Mouse (Mus musculus) activated CD4-positive, CD25-positive, alpha-beta regulatory T cell (primary cell): ENCODE measurements around the gene Serpinb5. TPM values are rescaled to one million over a fixed set of nuclear protein-coding genes. Genes with fewer than 3 reads are reported as not detected.

ENCODE experiments used
- polyA plus RNA-seq, 2 experiments: library from polyadenylated mRNA; unstranded; fragments of 100-300 nt; shearing (Covaris generic); gene quantifications; one replicate each; pipeline ENCODE4 v1.2.1; 2017

The Serpinb5 gene
- not detected for polyA plus RNA-seq

DNA sequence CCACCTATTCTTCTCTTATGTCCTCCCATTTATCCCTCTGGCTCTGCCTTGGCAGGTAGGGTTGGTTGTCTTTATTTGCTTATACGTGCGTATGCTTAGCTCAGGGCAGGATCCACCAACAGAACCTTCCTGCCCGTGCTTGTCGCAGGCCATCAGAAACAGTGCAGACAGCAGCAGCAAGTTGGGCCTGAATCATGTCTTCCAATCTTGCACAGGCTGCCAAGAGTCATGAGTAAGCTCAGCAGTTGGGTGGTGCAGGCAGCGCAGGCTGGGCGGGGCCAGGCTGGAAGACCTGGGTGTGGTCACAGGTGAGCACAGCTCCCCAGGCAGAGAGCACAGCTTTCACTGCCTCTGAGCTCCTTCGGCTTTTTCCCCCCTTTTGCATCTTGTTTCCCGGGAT is at the start of gene Serpinb5:
Serpinb5 (plus strand) TSS at position 327 of the 400 bp plus-strand sequence.

Other genes starting within 250 kb of the Serpinb5 start
- gene Bcl2, start 146.9 kb upstream of the Serpinb5 start, polyA plus RNA-seq: 100 to 1,000 TPM; 104 to 417 TPM
- gene Kdsr, start 101.4 kb upstream of the Serpinb5 start, polyA plus RNA-seq: 10 to 100 TPM; 15.9 to 25.9 TPM
- 100 to 1,000 TPM; 110 to 119 TPM for gene Vps4b, start 64.4 kb upstream of the Serpinb5 start, polyA plus RNA-seq
- gene Serpinb12, start 73.3 kb downstream of the Serpinb5 start, polyA plus RNA-seq: under 1 TPM in 1 of 2 experiments, not detected in 1; 0.16 TPM
- gene Serpinb13, start 119.8 kb downstream of the Serpinb5 start, polyA plus RNA-seq: not detected
- gene Serpinb3a, start 191.1 kb downstream of the Serpinb5 start, polyA plus RNA-seq: not detected
- not detected for gene Serpinb3d, start 222.3 kb downstream of the Serpinb5 start, polyA plus RNA-seq